Mouse (Mus musculus): ENCODE results near the gene Ntrk1. TPM values are rescaled to one million over a fixed set of nuclear protein-coding genes. Genes with fewer than 3 reads are reported as not detected.

The Ntrk1 gene
- total and polyA plus RNA-seq, 3 experiments, result not detected

GRCm38 (mm10) chr3:87742013-87742412 lies 52.9 kb downstream of the Ntrk1 start:
- Histone ChIP-seq H3K4me3 (ENCODE audit: control insufficient read depth in 1 of 2, insufficient read depth in 1 of 2, low read depth in 2 of 2, low read length in 2 of 2) (no peak overlapping the region), H3K36me3 (ENCODE audit: control insufficient read depth in 1 of 2, insufficient read depth in 2 of 2, low read length in 2 of 2) (no peaks in the 10 kb centered on the region), H3K4me1 (ENCODE audit: control insufficient read depth in 1 of 2, insufficient read depth in 2 of 2, low read length in 2 of 2) (no peaks in the 10 kb centered on the region), H3K27ac (ENCODE audit: control insufficient read depth, low read depth, low read length) (no peak overlapping the region), H3K9ac (ENCODE audit: control insufficient read depth, low read depth, low read length, poor library complexity, severe bottlenecking) (no peak overlapping the region), H3K27me3 (ENCODE audit: control insufficient read depth in 1 of 2, insufficient read depth in 2 of 2, low read length in 2 of 2) (peaks cover 0 to 1% of the 10 kb centered on the region in 2 experiments; a peak in 1 of 4 replicates), H3K79me2 (ENCODE audit: control insufficient read depth, insufficient read depth, low read length, poor library complexity) (no peaks in the 10 kb centered on the region), H3K9me3 (replicated peaks; ENCODE audit: insufficient read depth, low read length) (no peaks in the 10 kb centered on the region)
- no peak for DNase-seq (ENCODE audit: low read depth, low spot score)
- TF ChIP-seq MYC (IDR thresholded peaks at IDR 0.05; ENCODE audit: low read depth, low read length), result no peak
- no peak for TF ChIP-seq EP300 (IDR thresholded peaks at IDR 0.05; ENCODE audit: low read depth in 1 of 2, low read length in 2 of 2)
- TF ChIP-seq POLR2AphosphoS5 (IDR thresholded peaks at IDR 0.05; ENCODE audit: borderline replicate concordance, low read depth, low read length), result no peak
- TF ChIP-seq TCF12 (IDR thresholded peaks at IDR 0.05; ENCODE audit: low read depth, low read length), result no peak

DNA sequence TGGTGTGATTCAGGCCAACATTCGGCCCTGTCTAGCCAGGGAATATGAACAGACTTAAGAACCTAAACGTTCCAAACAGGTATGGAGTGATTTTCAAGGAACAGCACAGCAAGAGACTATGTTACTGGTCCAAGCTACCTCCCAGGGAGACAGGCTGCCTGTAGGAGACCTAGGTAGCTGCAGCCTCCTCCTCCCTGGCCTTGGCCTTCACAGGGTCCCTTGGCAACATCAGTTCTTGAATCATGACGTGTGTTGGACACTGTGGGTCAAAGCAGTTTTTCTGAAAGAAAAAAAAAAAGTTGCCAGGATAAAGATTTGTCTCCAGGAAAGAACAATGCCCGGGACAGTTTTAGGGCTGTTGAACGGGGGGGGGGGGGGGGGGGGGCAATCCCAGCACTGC lies 56.1 kb downstream of the Ntrk1 start:
- Histone ChIP-seq H3K27ac (ENCODE audit: control insufficient read depth, low read depth, low read length) (no peak overlapping the region), H3K27me3 (ENCODE audit: control insufficient read depth in 1 of 2, insufficient read depth in 2 of 2, low read length in 2 of 2) (no peaks in the 10 kb centered on the region), H3K79me2 (ENCODE audit: control insufficient read depth, insufficient read depth, low read length, poor library complexity) (no peaks in the 10 kb centered on the region), H3K9ac (ENCODE audit: control insufficient read depth, low read depth, low read length, poor library complexity, severe bottlenecking) (no peak overlapping the region), H3K4me3 (ENCODE audit: control insufficient read depth in 1 of 2, insufficient read depth in 1 of 2, low read depth in 2 of 2, low read length in 2 of 2) (no peak overlapping the region), H3K4me1 (ENCODE audit: control insufficient read depth in 1 of 2, insufficient read depth in 2 of 2, low read length in 2 of 2) (no peaks in the 10 kb centered on the region), H3K9me3 (replicated peaks; ENCODE audit: insufficient read depth, low read length) (no peaks in the 10 kb centered on the region), H3K36me3 (ENCODE audit: control insufficient read depth in 1 of 2, insufficient read depth in 2 of 2, low read length in 2 of 2) (no peaks in the 10 kb centered on the region)
- no peak for DNase-seq (ENCODE audit: low read depth, low spot score)
- no peak for TF ChIP-seq MAFK (IDR thresholded peaks at IDR 0.05; ENCODE audit: borderline replicate concordance, low read depth, low read length)

GRCm38 (mm10) chr3:87735335-87735734 lies 59.6 kb downstream of the Ntrk1 start:
- Histone ChIP-seq H3K27me3 (ENCODE audit: control insufficient read depth in 1 of 2, insufficient read depth in 2 of 2, low read length in 2 of 2) (no peaks in the 10 kb centered on the region), H3K4me1 (ENCODE audit: control insufficient read depth in 1 of 2, insufficient read depth in 2 of 2, low read length in 2 of 2) (no peaks in the 10 kb centered on the region), H3K4me3 (ENCODE audit: control insufficient read depth in 1 of 2, insufficient read depth in 1 of 2, low read depth in 2 of 2, low read length in 2 of 2) (no peak overlapping the region), H3K36me3 (ENCODE audit: control insufficient read depth in 1 of 2, insufficient read depth in 2 of 2, low read length in 2 of 2) (no peaks in the 10 kb centered on the region), H3K27ac (ENCODE audit: control insufficient read depth, low read depth, low read length) (no peak overlapping the region), H3K79me2 (ENCODE audit: control insufficient read depth, insufficient read depth, low read length, poor library complexity) (no peaks in the 10 kb centered on the region), H3K9me3 (replicated peaks; ENCODE audit: insufficient read depth, low read length) (no peaks in the 10 kb centered on the region), H3K9ac (ENCODE audit: control insufficient read depth, low read depth, low read length, poor library complexity, severe bottlenecking) (no peak overlapping the region)
- TF ChIP-seq E2F4 (IDR thresholded peaks at IDR 0.05; ENCODE audit: borderline replicate concordance, low read depth, low read length) (no peak), CHD1 (IDR thresholded peaks at IDR 0.05; ENCODE audit: low read depth, low read length) (no peak), USF2 (IDR thresholded peaks at IDR 0.05; ENCODE audit: borderline replicate concordance in 1 of 2, insufficient read depth in 1 of 2, low read depth in 1 of 2, low read length in 2 of 2) (no peak), TAL1 (IDR thresholded peaks at IDR 0.05; ENCODE audit: low read length) (no peak), ZNF384 (IDR thresholded peaks at IDR 0.05; ENCODE audit: low read depth, low read length) (no peak), CTCF (IDR thresholded peaks at IDR 0.05 in 2 of 3, conservative IDR thresholded peaks at IDR 0.05 in 1 of 3; ENCODE audit: control insufficient read depth in 1 of 3, insufficient read depth in 1 of 3, low read depth in 2 of 3, low read length in 3 of 3, poor library complexity in 1 of 3, severe bottlenecking in 1 of 3) (no peak), JUND (IDR thresholded peaks at IDR 0.05; ENCODE audit: low read depth, low read length) (no peak), MEF2A (IDR thresholded peaks at IDR 0.05; ENCODE audit: extremely low read depth, insufficient replicate concordance, low read depth, low read length, poor library complexity, severe bottlenecking) (no peak), MAZ (IDR thresholded peaks at IDR 0.05; ENCODE audit: low read depth, low read length) (no peak), SMC3 (IDR thresholded peaks at IDR 0.05; ENCODE audit: low read depth, low read length) (no peak), ELF1 (IDR thresholded peaks at IDR 0.05; ENCODE audit: low read depth, low read length) (no peak), TBP (IDR thresholded peaks at IDR 0.05; ENCODE audit: low read depth, low read length) (no peak), MYB (IDR thresholded peaks at IDR 0.05; ENCODE audit: low read depth, low read length) (no peak), KAT2A (conservative IDR thresholded peaks at IDR 0.05; ENCODE audit: low read depth, low read length) (no peak), BHLHE40 (IDR thresholded peaks at IDR 0.05; ENCODE audit: borderline replicate concordance, low read depth, low read length) (no peak), UBTF (IDR thresholded peaks at IDR 0.05; ENCODE audit: borderline replicate concordance, insufficient read depth, low read depth, low read length) (no peak), RAD21 (IDR thresholded peaks at IDR 0.05; ENCODE audit: low read depth, low read length) (no peak), GATA1 (IDR thresholded peaks at IDR 0.05; ENCODE audit: low read depth, low read length) (no peak), POLR2A (IDR thresholded peaks at IDR 0.05; ENCODE audit: control insufficient read depth in 1 of 2, insufficient read depth in 1 of 2, low read depth in 1 of 2, low read length in 2 of 2, poor library complexity in 1 of 2) (no peak), TCF12 (IDR thresholded peaks at IDR 0.05; ENCODE audit: low read depth, low read length) (no peak)
- DNase-seq (ENCODE audit: low read depth, low spot score), result no peak
